Mouse (Mus musculus): ENCODE results near the gene Rab37.

The Rab37 gene

GRCm38 (mm10) chr11:115138597-115139262 is 47.5 kb downstream of the Rab37 start:
- DNase-seq: no peak

- no peak for DNase-seq
These were observed 50.7 kb downstream of the Rab37 start for GRCm38 (mm10) chr11:115141970-115142369.

- DNase-seq: no peak
These were observed 56.6 kb downstream of the Rab37 start for GRCm38 (mm10) chr11:115147813-115148212.

GRCm38 (mm10) chr11:115150741-115151254 is 59.6 kb downstream of the Rab37 start:
- DNase-seq: no peak

- peak; percentile 53 to 77 for DNase-seq
These were observed 60.7 kb downstream of the Rab37 start for GRCm38 (mm10) chr11:115151755-115152429.

GRCm38 (mm10) chr11:115153088-115153487 is 61.9 kb downstream of the Rab37 start:
- DNase-seq: no peak

GRCm38 (mm10) chr11:115153699-115154292 is 62.6 kb downstream of the Rab37 start:
- DNase-seq: peak; percentile 83 to 93

- no peak for DNase-seq
These were observed 63.9 kb downstream of the Rab37 start for GRCm38 (mm10) chr11:115155053-115155634.

- peak in 1 of 2 experiments; percentile 23 for DNase-seq
These were observed 66.9 kb downstream of the Rab37 start for GRCm38 (mm10) chr11:115157933-115158719.

- DNase-seq: peak; percentile 89 to 92
These were observed 69.0 kb downstream of the Rab37 start for GRCm38 (mm10) chr11:115160016-115160797.

- DNase-seq: peak; percentile 69 to 95
These were observed 69.8 kb downstream of the Rab37 start for GRCm38 (mm10) chr11:115160883-115161577.

GRCm38 (mm10) chr11:115161578-115162204 is 70.5 kb downstream of the Rab37 start:
- DNase-seq: no peak

- DNase-seq: peak in 1 of 2 experiments; percentile 5
These were observed 71.0 kb downstream of the Rab37 start for GRCm38 (mm10) chr11:115162205-115162601.

- DNase-seq: peak; percentile 99
These were observed 71.7 kb downstream of the Rab37 start, which contains the start of gene Slc9a3r1 for GRCm38 (mm10) chr11:115162832-115163480. Gene Slc9a3r1 (plus strand): TSS chr11:115163341.

- DNase-seq: peak in 1 of 2 experiments; percentile 58
These were observed 72.4 kb downstream of the Rab37 start for GRCm38 (mm10) chr11:115163568-115164150.

GRCm38 (mm10) chr11:115164341-115164975 is 73.2 kb downstream of the Rab37 start:
- DNase-seq: peak; percentile 71 to 80

GRCm38 (mm10) chr11:115164976-115165374 is 73.7 kb downstream of the Rab37 start:
- DNase-seq: peak; percentile 84 to 92

- no peak for DNase-seq
These were observed 75.5 kb downstream of the Rab37 start for GRCm38 (mm10) chr11:115166776-115167175.

All from kidney, postnatal 36 days (tissue).